Mouse (Mus musculus) left cerebral cortex, postnatal 4 days (tissue): ENCODE measurements around the gene G530012D18Rik. TPM values are rescaled to one million over a fixed set of nuclear protein-coding genes. Genes with fewer than 3 reads are reported as not detected.
"Not testable (repeated sequence)": the region's sequence is repeated elsewhere in the genome, so short reads cannot be mapped to it uniquely, and the experiment has no call there.

Experiments
- DNase-seq: peaks from one replicate; pipeline ENCODE4 v3.0.0-alpha.2; 2022
- intact Hi-C: fragments of 180-260 bp; cut with DNase I; formaldehyde crosslinking; loops from one replicate; pipeline ENCODE4 v1.15.1; 2025
- total RNA-seq, 2 experiments: library from RNA; stranded (reverse); gene quantifications; 2 replicates each; pipeline ENCODE4 v1.2.3; 2021

Gene G530012D18Rik
- not detected for total RNA-seq

- intact Hi-C loops, DNase-seq: not testable (repeated sequence)
Measured at GRCm38 (mm10) chr1:85575376-85575775, at the start of gene G530012D18Rik. Gene G530012D18Rik (plus strand): TSS chr1:85575676.

- intact Hi-C loops, DNase-seq: not testable (repeated sequence)
Measured at GRCm38 (mm10) chr1:85526401-85526800, 49.1 kb upstream of the G530012D18Rik start.

- peak; percentile 41 for DNase-seq
Measured at GRCm38 (mm10) chr1:85528451-85529110, 46.9 kb upstream of the G530012D18Rik start.

GRCm38 (mm10) chr1:85543818-85544217 lies 31.7 kb upstream of the G530012D18Rik start:
- intact Hi-C loops, DNase-seq: not testable (repeated sequence)

More at GRCm38 (mm10) chr1:85528451-85529110, 46.9 kb upstream of the G530012D18Rik start:
- intact Hi-C loops: not testable (repeated sequence)

GRCm38 (mm10) chr1:85546442-85546841 lies 29.0 kb upstream of the G530012D18Rik start:
- DNase-seq, intact Hi-C loops: not testable (repeated sequence)

- intact Hi-C loops: not testable (repeated sequence)
- peak; percentile 3 for DNase-seq
Measured at GRCm38 (mm10) chr1:85555261-85555660, 20.2 kb upstream of the G530012D18Rik start.

- DNase-seq, intact Hi-C loops: not testable (repeated sequence)
Measured at GRCm38 (mm10) chr1:85573554-85573953, 1.9 kb upstream of the G530012D18Rik start.

GRCm38 (mm10) chr1:85578372-85579010 lies 3.0 kb downstream of the G530012D18Rik start:
- intact Hi-C loops, DNase-seq: not testable (repeated sequence)

GRCm38 (mm10) chr1:85579199-85580147 lies 4.0 kb downstream of the G530012D18Rik start:
- intact Hi-C loops, DNase-seq: not testable (repeated sequence)

GRCm38 (mm10) chr1:85580148-85580534 lies 4.7 kb downstream of the G530012D18Rik start:
- DNase-seq, intact Hi-C loops: not testable (repeated sequence)

- intact Hi-C loops, DNase-seq: not testable (repeated sequence)
Measured at GRCm38 (mm10) chr1:85580578-85580977, 5.1 kb downstream of the G530012D18Rik start.

GRCm38 (mm10) chr1:85581518-85581917 lies 6.0 kb downstream of the G530012D18Rik start:
- intact Hi-C loops, DNase-seq: not testable (repeated sequence)

- DNase-seq, intact Hi-C loops: not testable (repeated sequence)
Measured at GRCm38 (mm10) chr1:85588697-85589096, 13.2 kb downstream of the G530012D18Rik start.

GRCm38 (mm10) chr1:85592526-85592925 lies 17.1 kb downstream of the G530012D18Rik start:
- DNase-seq, intact Hi-C loops: not testable (repeated sequence)

- DNase-seq, intact Hi-C loops: not testable (repeated sequence)
Measured at GRCm38 (mm10) chr1:85598271-85599012, 23.0 kb downstream of the G530012D18Rik start, which contains the start of gene Sp110. Gene Sp110 (minus strand): TSS chr1:85598817.

- DNase-seq, intact Hi-C loops: not testable (repeated sequence)
Measured at GRCm38 (mm10) chr1:85600078-85600477, 24.6 kb downstream of the G530012D18Rik start, which contains the start of gene Sp140. Gene Sp140 (plus strand): TSS chr1:85600378.

- intact Hi-C loops, DNase-seq: not testable (repeated sequence)
Measured at GRCm38 (mm10) chr1:85600794-85601193, 25.3 kb downstream of the G530012D18Rik start.

- intact Hi-C loops, DNase-seq: not testable (repeated sequence)
Measured at GRCm38 (mm10) chr1:85604341-85604740, 28.9 kb downstream of the G530012D18Rik start.

GRCm38 (mm10) chr1:85608361-85608760 lies 32.9 kb downstream of the G530012D18Rik start:
- DNase-seq, intact Hi-C loops: not testable (repeated sequence)

GRCm38 (mm10) chr1:85610581-85610980 lies 35.1 kb downstream of the G530012D18Rik start:
- intact Hi-C loops, DNase-seq: not testable (repeated sequence)
